Mouse (Mus musculus): Measurements from ENCODE around the gene Wipf2.

DNA sequence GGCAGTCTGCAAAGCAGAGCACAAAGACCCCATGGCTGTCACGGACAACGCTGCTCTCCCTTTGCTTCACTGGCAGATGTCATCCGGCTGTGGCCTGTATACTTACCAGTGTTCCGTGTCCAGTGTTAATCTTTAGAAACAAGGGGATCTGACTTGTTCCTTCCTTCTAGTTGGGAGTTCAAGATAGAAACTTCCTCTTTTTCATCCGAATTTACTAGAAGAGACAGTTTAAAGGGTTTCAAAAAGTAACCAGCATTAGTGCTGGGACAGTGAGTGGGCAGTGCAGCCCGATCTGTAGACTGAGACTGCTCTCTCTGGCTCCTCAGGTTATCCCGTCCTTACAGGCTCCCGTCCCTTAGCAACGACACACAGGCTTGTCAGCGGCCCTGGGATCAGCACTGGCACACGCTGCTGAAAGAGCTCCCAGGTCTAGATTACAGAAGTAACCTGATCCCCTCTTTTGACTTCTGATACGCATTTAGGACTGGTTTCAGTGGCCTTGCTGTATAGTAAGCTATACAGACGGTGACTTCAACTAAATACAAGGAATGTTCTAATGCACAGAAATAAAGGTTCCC lies 54.1 kb downstream of the Wipf2 start:
- TF ChIP-seq GATA1 (IDR thresholded peaks at IDR 0.05; ENCODE audit: borderline replicate concordance, low read length), result no peak
- no peak for TF ChIP-seq FLI1 (IDR thresholded peaks at IDR 0.05; ENCODE audit: low read length)

Data from megakaryocyte, embryonic 14.5 days (primary cell).